Mouse (Mus musculus) liver, adult (tissue): ENCODE results near the gene Pck2.

Experiments
- GATA4 ChIP-seq: IDR thresholded peaks from 2 replicates; pipeline ENCODE4 v1.6.1; 2014; ENCODE audit warnings: mild to moderate bottlenecking, low read length; ENCODE audit not compliant: insufficient replicate concordance

Gene Pck2

DNA sequence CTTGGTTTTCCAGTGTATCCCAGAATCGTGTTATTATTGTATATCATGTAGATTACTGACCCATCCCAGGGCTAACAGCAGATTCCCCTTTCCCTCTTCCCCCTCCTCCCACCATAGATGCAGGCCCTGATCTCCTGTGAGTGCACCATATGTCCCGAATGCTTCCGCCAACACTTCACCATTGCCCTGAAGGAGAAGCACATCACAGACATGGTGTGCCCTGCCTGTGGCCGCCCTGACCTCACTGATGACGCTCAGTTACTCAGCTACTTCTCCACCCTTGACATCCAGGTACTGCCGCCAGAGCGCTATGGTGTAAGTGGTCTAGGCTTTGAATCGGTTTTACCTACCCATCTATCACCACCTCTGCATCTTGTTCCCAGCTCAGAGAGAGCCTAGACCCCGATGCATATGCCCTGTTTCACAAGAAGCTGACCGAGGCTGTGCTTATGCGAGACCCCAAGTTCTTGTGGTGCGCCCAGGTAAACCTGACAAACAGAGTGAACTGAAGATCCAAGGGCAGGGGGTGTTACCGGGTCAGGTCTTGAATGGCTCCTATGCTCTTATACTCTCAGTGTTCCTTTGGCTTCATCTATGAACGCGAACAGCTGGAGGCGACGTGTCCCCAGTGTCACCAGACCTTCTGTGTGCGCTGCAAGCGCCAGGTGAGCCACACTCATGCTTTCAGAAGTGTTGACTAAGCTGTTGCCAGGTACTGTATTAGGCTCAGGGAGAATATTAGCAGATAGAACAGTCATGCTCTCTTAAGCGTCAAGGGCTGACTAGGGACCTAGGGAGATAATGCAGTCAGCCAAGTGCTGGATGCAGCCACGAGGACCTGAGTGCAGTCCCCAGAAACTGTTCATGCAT, 58.7 kb downstream of the Pck2 start:
- no peak for TF ChIP-seq GATA4
